Mouse (Mus musculus) midbrain, embryonic 14.5 days (tissue): ENCODE results near the gene Gnai3. TPM values are rescaled to one million over a fixed set of nuclear protein-coding genes. Genes with fewer than 3 reads are reported as not detected.

Source experiments
- ATAC-seq: fragments of 200-750 bp; cut with Nextera tagmentation; 2 replicates; pipeline ENCODE4 v1.8.0; 2017; ENCODE audit warnings: moderate number of reproducible peaks, moderate library complexity; ENCODE audit not compliant: low FRiP score, low TSS enrichment
- DNase-seq: peaks from one replicate; pipeline ENCODE4 v3.0.0-alpha.2; 2015
- H3K27ac ChIP-seq: fragments of 300-500 bp; sonication (generic); replicated peaks from 2 replicates; pipeline ENCODE4 v1.5.1; 2014; ENCODE audit warnings: mild to moderate bottlenecking, low read depth, low read length, moderate library complexity
- H3K27me3 ChIP-seq: fragments of 300-500 bp; sonication (generic); 2 replicates; pipeline ENCODE4 v1.6.1; 2014; ENCODE audit warnings: low read length, control low read depth, mixed read lengths; ENCODE audit not compliant: control insufficient read depth, insufficient read depth
- H3K36me3 ChIP-seq: fragments of 300-500 bp; sonication (generic); 2 replicates; pipeline ENCODE4 v1.6.1; 2014; ENCODE audit warnings: low read length, control low read depth; ENCODE audit not compliant: control insufficient read depth, insufficient read depth
- H3K4me1 ChIP-seq: fragments of 300-500 bp; sonication (generic); 2 replicates; pipeline ENCODE4 v1.6.1; 2014; ENCODE audit warnings: mild to moderate bottlenecking, antibody characterized with exemption, low read length, control low read depth; ENCODE audit not compliant: control insufficient read depth, insufficient read depth
- H3K4me2 ChIP-seq: fragments of 300-500 bp; sonication (generic); 2 replicates; pipeline ENCODE4 v1.6.1; 2014; ENCODE audit warnings: mild to moderate bottlenecking, low read length, moderate library complexity
- H3K4me3 ChIP-seq: fragments of 300-500 bp; sonication (generic); replicated peaks from 2 replicates; pipeline ENCODE4 v1.5.1; 2014; ENCODE audit warnings: low read depth, low read length
- H3K9ac ChIP-seq: fragments of 300-500 bp; sonication (generic); replicated peaks from 2 replicates; pipeline ENCODE4 v1.6.1; 2014; ENCODE audit warnings: mild to moderate bottlenecking, low read length, moderate library complexity
- H3K9me3 ChIP-seq: fragments of 300-500 bp; sonication (generic); 2 replicates; pipeline ENCODE4 v1.6.1; 2016; ENCODE audit warnings: low read length, control low read depth, mixed read lengths; ENCODE audit not compliant: control insufficient read depth
- WGBS: fragments of 180-500 bp; shearing (Covaris S2); extraction: QIAGEN DNeasy Blood & Tissue Kit; methylation state at CpG from one replicate; pipeline ENCODE4 v1.1.7; 2014; 5-methylcytosine and 5-hydroxymethylcytosine counted together
- polyA plus RNA-seq: library from polyadenylated mRNA; unstranded; fragments of >200 nt; fragmentation: Nextera tagmentation; extraction: Ambion mirVana; gene quantifications from 2 replicates; pipeline ENCODE4 v1.2.1, GENCODE M21; 2014

The Gnai3 gene
- polyA plus RNA-seq = 107 and 150 TPM in 2 replicates

GRCm38 (mm10) chr3:108145534-108146445, at the start of gene Gnai3:
Gnai3 (minus strand) TSS chr3:108146146.
- 0 out of 2 replicates have a peak, but pooled peaks cover 3% of the 10 kb centered on the region for H3K36me3 ChIP-seq
- ATAC-seq (peak; percentile 96), DNase-seq (peak; percentile 96)
- H3K9me3 ChIP-seq = no peaks in the 10 kb centered on the region
- peak within 1 kb of the TSS; percentile 86 for H3K9ac ChIP-seq
- H3K4me2 ChIP-seq = peak within 1 kb of the TSS; percentile 85
- under 1% methylated on average over 63 of the region's 63 CpGs for WGBS
- H3K4me1 ChIP-seq = peaks cover 15% of the 10 kb centered on the region
- H3K27me3 ChIP-seq = no peaks in the 10 kb centered on the region
- peak within 1 kb of the TSS; percentile 98 for H3K4me3 ChIP-seq
- H3K27ac ChIP-seq = peak within 1 kb of the TSS; percentile 93

GRCm38 (mm10) chr3:108195287-108195686, 49.3 kb upstream of the Gnai3 start:
- H3K27me3 ChIP-seq = no peaks in the 10 kb centered on the region

GRCm38 (mm10) chr3:108193686-108194085, 47.7 kb upstream of the Gnai3 start:
- 86% methylated on average over 4 of the region's 4 CpGs for WGBS
- H3K4me2 ChIP-seq = no peak overlapping the region
- H3K36me3 ChIP-seq = peaks cover 8% of the 10 kb centered on the region
- no peak for ATAC-seq
- no peak overlapping the region for H3K9ac ChIP-seq
- H3K27ac ChIP-seq = no peak overlapping the region
- no peak overlapping the region for H3K4me3 ChIP-seq
- no peaks in the 10 kb centered on the region for H3K9me3 ChIP-seq
- DNase-seq = no peak
- peaks cover 22% of the 10 kb centered on the region for H3K4me1 ChIP-seq
- no peaks in the 10 kb centered on the region for H3K27me3 ChIP-seq

More at GRCm38 (mm10) chr3:108195287-108195686, 49.3 kb upstream of the Gnai3 start:
- DNase-seq (no peak), ATAC-seq (no peak)
- WGBS = 85% methylated on average over 4 of the region's 4 CpGs
- Histone ChIP-seq H3K9ac (no peak overlapping the region), H3K9me3 (no peaks in the 10 kb centered on the region), H3K36me3 (peaks cover 13% of the 10 kb centered on the region), H3K4me1 (peaks cover 19% of the 10 kb centered on the region), H3K4me2 (no peak overlapping the region), H3K27ac (peak overlapping the region; percentile 74; the same call in 1 of the 2 replicates), H3K4me3 (no peak overlapping the region)

GRCm38 (mm10) chr3:108189897-108190296, 44.0 kb upstream of the Gnai3 start:
- 82% methylated on average over 5 of the region's 5 CpGs for WGBS
- DNase-seq (no peak), ATAC-seq (no peak)
- Histone ChIP-seq H3K36me3 (peaks cover 8% of the 10 kb centered on the region; the same call in 1 of the 2 replicates), H3K27me3 (no peaks in the 10 kb centered on the region), H3K9me3 (no peaks in the 10 kb centered on the region), H3K4me1 (peaks cover 15% of the 10 kb centered on the region; the same call in 1 of the 2 replicates), H3K4me2 (no peak overlapping the region), H3K27ac (no peak overlapping the region), H3K9ac (no peak overlapping the region), H3K4me3 (no peak overlapping the region)

- no peak overlapping the region for H3K9ac ChIP-seq
- H3K27me3 ChIP-seq = no peaks in the 10 kb centered on the region
- no peak overlapping the region for H3K27ac ChIP-seq
- H3K4me1 ChIP-seq = peaks cover 15% of the 10 kb centered on the region; the same call in 1 of the 2 replicates
- H3K4me3 ChIP-seq = no peak overlapping the region
- ATAC-seq (no peak), DNase-seq (no peak)
- H3K4me2 ChIP-seq = no peak overlapping the region
- peaks cover 8% of the 10 kb centered on the region; the same call in 1 of the 2 replicates for H3K36me3 ChIP-seq
- H3K9me3 ChIP-seq = no peaks in the 10 kb centered on the region
- WGBS = 75% methylated on average over 9 of the region's 9 CpGs
Measured at GRCm38 (mm10) chr3:108188716-108189490, 43.0 kb upstream of the Gnai3 start.

GRCm38 (mm10) chr3:108187111-108187795, 41.3 kb upstream of the Gnai3 start:
- DNase-seq (no peak), ATAC-seq (peak; percentile 24; the same call in 1 of the 2 replicates)
- H3K27ac ChIP-seq = no peak overlapping the region
- peak overlapping the region; percentile 75 for H3K4me3 ChIP-seq
- H3K9me3 ChIP-seq = no peaks in the 10 kb centered on the region
- H3K4me1 ChIP-seq = peaks cover 15% of the 10 kb centered on the region; the same call in 1 of the 2 replicates
- H3K27me3 ChIP-seq = no peaks in the 10 kb centered on the region
- H3K36me3 ChIP-seq = peaks cover 8% of the 10 kb centered on the region; the same call in 1 of the 2 replicates
- no peak overlapping the region for H3K9ac ChIP-seq
- peak overlapping the region; percentile 88 for H3K4me2 ChIP-seq
- 60% methylated on average over 20 of the region's 20 CpGs for WGBS

GRCm38 (mm10) chr3:108186098-108187047, 40.4 kb upstream of the Gnai3 start, which contains the start of gene Amigo1:
Amigo1 (plus strand) TSS chr3:108186335.
- Histone ChIP-seq H3K9me3 (no peaks in the 10 kb centered on the region), H3K27me3 (no peaks in the 10 kb centered on the region), H3K4me3 (peak within 1 kb of the TSS; percentile 75), H3K4me2 (peak within 1 kb of the TSS; percentile 88), H3K27ac (peak within 1 kb of the TSS; percentile 61; the same call in 1 of the 2 replicates), H3K36me3 (peaks cover 8% of the 10 kb centered on the region; the same call in 1 of the 2 replicates), H3K4me1 (peaks cover 15% of the 10 kb centered on the region; the same call in 1 of the 2 replicates), H3K9ac (peak within 1 kb of the TSS; percentile 82)
- under 1% methylated on average over 96 of the region's 100 CpGs for WGBS
- DNase-seq = peak; percentile 84
- ATAC-seq = peak; percentile 71
